Mouse (Mus musculus): ENCODE results near the gene Nkap.
"Not testable (repeated sequence)": the region's sequence is repeated elsewhere in the genome, so short reads cannot be mapped to it uniquely, and the experiment has no call there.

GRCm38 (mm10) chrX:37184401-37184800 is 57.8 kb downstream of the Nkap start:
- TF ChIP-seq CTCF, EP300 (IDR thresholded peaks at IDR 0.05; ENCODE audit: low read depth): not testable (repeated sequence)
